Mouse (Mus musculus): Measurements from ENCODE around the gene Sfxn4.

DNA sequence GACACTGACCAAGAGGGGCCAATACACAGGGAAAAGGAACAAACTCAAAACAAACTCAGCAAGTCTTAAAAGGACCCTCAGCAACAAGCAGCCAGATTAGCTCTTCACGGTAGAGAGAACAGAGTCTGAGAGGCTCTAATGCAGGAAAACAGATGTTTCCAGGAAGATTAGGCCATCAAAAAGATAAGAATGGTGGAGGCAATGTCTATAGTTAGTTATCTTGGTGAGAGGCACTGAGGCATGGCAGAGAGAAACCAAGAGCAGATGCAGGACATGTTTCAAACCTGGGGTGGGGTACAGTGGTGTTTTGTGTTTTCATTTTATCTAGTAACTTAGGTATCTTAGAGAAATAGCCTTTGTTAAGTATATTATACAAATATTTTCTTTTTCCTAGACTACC lies 11.0 kb upstream of the Sfxn4 start:
- TF ChIP-seq POLR2A (IDR thresholded peaks at IDR 0.05; ENCODE audit: low read depth, low read length): no peak
- TF ChIP-seq CTCF (IDR thresholded peaks at IDR 0.05; ENCODE audit: extremely low read depth, insufficient read length, insufficient replicate concordance, low read depth, low read length): no peak

Measured in small intestine, adult 2 months (tissue).